Mouse (Mus musculus) cerebellum, adult (tissue): ENCODE data around the gene Dydc2.

Source experiments
- ATAC-seq: cut with Nextera tagmentation; 2 replicates; pipeline ENCODE4 v1.9.2; 2017; ENCODE audit warnings: mild to moderate bottlenecking, moderate library complexity, mixed read lengths; ENCODE audit not compliant: insufficient number of reproducible peaks, low FRiP score, low TSS enrichment

The Dydc2 gene

DNA sequence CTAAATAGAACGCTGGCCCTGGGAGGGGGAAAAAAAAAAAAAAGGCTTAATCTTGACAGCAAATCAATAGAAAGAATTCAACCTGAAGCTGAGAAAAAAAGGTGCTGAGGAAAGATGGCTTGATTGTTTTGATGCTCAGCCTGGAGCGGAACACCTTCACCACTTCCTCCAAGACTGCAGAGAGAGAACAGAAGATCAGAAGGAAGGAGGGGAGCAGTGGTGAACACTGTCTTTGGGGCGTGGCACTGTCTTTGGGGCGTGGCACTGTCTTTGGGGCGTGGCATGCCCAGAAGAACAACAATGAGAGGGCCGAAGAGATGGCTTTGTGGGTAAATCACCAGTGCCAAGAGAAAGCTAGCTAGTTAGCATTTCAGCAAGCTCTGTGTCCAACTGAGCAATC lies 18.5 kb downstream of the Dydc2 start:
- ATAC-seq, result no peak

- ATAC-seq, result no peak
Observed at GRCm38 (mm10) chr14:41047402-41047801, 21.6 kb downstream of the Dydc2 start.

GRCm38 (mm10) chr14:41035146-41035798 lies 33.7 kb downstream of the Dydc2 start:
- ATAC-seq, result peak; percentile 66

DNA sequence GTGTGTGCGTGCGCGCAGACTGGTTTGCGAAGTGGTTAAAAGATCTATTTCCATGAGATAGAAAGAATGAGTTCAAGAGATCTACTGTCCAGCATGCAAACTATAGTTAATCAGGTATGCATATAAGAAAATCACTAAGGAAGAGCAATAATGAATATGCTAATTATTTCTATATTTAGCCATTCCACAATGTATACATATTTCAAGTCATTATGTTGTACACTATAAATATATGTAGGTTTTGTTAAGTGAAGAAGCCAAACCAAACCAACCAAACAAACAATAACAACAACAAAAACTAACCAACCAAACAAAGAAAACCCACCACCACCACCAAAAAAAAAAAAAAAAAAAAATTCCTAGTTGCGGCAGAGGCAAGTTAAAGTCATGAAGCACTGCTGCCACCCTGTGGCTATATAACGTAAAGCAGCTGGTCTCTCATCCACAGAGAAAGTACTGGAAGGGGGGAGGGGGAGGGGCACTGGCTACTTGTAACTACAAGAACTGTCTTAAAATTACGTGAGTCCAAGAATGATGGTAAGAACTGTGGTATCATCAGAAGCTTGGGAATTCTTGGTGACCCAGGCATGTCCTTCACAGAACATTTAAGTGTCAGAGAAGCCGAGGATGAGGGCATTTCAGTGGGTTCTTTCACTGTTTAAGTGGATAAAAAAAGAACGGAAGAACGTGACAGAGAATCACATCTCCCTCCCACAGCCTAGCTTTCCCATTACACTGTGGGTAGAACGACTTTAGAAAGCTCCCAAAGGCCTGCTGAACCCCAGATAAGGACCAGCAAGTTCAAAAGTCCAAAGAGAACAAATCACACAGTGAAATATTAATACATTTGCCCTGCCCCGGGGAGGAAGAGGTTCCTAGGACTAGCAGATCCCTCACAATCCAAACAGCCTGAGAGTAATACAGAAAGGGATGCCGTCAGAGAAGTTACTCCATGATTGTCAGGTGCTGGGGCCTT lies 35.6 kb downstream of the Dydc2 start:
- peak; percentile 50; the same call in 1 of the 2 replicates for ATAC-seq

GRCm38 (mm10) chr14:41030989-41031513 lies 38.0 kb downstream of the Dydc2 start:
- ATAC-seq, result no peak

- no peak for ATAC-seq
Observed at GRCm38 (mm10) chr14:41029303-41029702, 39.7 kb downstream of the Dydc2 start.

- no peak for ATAC-seq
Observed at GRCm38 (mm10) chr14:41025594-41026284, 43.3 kb downstream of the Dydc2 start.

DNA sequence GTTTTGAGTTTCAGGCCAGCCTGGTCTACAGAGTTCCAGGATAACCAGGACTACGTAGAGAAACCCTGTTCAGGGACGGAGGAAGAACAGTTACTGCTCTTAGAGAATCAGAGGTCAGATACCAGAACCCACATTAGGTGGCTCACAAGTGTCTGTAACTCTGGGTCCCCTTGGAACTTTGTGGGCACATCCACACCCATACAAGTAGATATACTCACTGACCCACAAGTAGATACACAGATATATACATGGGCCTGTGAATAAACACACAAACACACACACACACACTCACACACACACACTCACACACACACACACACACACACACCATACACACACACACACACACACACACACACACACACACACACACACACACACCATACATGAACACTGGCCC lies 43.9 kb downstream of the Dydc2 start:
- ATAC-seq, result no peak

GRCm38 (mm10) chr14:41021246-41021645 lies 47.8 kb downstream of the Dydc2 start:
- ATAC-seq, result no peak

- no peak for ATAC-seq
Observed at GRCm38 (mm10) chr14:41017460-41017859, 51.5 kb downstream of the Dydc2 start.

DNA sequence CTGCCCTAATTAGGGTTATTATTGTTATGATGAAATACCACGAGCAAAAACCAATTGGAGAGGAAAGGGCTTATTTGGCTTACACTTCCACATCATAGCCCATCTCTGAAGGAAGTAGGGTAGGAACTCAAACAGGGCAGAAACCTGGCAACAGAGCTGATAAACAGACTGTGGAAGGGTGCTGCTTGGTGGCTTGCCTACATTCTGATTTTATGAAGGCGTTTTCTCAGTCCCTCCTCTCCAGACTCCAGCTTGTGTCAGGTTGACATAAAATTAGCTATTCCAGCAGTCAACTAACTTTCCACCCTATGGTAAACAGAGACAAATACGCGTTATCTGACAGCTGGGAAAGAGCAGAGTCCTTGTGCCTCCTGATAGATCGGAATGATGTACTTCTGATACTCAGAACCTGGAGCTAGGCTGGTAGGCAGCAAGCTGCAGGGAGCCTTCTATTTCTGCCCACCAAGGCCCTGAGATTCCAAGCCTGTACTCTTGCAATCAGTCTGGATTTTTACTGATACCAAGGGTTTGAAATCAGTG lies 54.2 kb downstream of the Dydc2 start:
- ATAC-seq, result no peak

DNA sequence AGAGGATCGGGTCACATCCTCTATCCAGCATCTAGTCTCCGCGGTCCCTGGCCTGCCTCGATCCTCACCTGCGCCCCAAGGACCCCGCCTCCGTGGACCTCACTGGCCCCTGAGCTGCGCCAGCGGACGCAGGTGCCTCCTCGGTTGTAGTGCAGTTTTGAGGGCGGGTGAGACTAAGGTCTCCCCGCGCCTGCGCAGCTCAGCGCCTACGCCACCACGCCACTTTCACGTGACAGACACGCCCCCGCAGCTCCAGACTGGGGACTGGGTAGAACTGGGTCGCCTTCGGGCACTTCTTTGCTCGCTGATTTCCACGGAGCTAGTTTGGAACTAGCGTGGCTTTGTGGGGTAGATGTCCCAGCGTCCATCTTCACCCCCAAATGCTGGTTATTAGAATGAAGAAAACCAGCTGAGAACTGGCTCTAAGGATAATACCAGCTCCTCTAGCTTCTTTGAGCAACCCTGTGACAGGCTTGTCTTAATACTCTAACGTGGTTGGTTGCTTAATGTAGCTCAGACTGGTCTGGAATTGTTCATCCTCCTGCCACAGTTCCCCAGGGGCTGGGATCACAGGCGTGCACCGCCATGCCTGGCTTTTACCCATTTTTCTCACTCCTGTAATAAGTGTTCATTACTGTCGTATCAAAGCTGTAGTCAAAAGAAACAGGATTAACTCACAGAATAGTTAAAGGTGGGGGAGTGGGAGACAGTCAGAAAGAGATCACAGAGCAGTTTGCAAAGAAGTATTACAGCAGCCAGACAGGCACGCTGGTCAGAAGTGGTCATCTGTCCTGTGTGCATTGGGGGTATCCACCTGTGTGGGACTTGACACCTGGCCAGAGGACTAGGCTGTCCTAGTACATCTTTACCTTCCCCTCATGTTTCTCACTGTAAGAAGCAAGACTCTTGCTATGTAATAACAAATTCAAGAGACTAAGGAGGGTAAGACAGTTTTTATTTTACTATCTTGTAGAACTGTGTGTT lies 55.1 kb downstream of the Dydc2 start, which contains the start of gene Fam213a:
Gene Fam213a, minus strand, starts transcription at position 159 of the 984 bp plus-strand sequence.
- ATAC-seq, result peak; percentile 93

DNA sequence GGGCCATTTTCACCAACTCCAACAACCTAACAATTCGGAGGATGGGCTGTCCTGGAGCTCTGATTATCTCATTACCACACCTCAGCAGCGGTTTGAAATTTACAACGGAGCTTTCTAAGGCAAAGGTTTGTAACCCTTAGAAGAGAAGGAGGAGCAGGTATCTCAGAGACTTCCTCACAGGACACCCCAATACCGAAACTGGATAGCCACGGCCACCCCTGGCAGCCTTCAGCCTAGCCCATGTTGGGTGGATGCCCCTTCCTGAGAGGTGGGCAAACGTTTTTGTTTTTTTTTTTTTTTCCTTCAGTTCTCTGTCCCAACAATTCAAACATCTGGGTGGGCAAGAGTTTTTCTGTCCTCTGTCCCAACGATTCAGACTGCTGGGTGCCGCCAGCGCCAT lies 55.9 kb downstream of the Dydc2 start:
- ATAC-seq, result no peak

DNA sequence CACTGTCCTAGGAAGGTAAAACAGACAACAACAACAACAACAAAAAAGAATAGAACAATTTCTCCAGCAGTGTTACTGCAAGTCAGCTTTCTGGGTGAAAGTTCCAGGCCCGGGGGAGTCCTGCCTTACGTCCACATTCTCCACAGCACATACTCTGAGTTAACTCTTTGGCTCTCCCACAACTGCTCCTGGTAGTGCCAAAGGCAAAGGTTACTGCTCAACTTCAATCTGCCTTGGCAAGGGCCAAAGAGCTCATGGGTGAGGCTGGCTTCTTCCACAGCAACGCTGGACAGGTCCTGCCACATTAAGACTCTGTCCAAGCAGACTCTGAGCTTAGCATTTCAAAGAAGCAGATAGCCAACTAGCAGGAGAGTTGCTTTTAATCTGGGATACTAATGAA lies 57.1 kb downstream of the Dydc2 start:
- no peak for ATAC-seq

DNA sequence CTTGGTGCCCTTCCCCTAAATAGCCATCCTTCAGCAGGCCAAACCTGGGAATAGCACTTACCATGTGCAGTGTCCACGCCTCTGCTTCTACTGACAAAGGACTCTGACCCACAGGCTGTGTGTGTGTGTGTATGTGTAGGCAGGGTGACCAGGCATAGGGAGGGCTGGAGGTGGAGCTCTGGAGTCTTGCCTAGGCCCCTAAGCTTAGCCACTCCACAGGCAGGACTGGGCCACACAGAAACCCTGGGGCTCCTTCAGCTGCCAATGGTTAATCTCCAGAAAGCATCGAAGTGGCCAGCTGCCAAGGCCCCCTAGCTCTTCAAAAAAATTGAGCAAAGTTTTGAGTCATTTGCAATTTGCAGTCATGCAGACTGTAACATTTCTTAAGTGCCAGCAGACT lies 60.9 kb downstream of the Dydc2 start:
- ATAC-seq, result no peak

DNA sequence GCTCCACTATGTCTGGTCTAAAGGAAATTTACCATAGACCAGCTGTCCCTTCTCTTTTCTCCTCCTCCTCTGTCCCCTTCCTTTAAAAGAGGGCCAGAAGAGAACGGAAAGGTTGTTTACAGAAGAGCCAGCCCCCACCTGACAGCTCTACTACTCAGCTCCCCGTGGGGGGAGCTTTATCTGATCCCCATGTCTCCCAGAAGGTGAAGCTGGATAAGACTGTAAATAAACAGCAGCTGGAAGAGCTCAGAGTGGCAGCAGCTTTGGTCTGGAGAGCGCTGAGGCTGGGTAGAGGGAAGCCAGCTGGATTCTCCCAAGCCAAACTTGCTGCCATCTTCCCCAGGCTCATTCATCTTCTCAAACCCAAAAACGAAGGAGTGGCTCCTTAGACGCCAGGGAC lies 61.4 kb downstream of the Dydc2 start:
- no peak for ATAC-seq

DNA sequence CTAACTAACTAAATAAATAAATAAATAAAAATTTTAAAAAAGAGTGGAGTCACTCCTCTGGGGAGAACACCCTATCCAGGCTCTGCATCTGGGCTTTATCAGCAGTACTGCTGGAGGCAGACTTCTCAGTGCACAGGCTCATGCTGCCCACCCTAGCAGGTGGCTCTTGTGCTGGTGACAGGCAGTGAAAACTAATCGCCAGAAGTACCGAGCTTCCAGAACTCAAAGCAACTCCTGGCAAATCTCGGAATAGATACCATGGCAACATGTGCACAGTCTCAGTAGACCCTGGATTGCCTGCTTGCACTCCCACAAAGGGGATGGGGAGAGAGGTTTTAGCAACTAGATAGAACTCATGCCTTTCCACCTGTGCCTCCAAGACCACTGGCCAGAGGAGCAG lies 62.1 kb downstream of the Dydc2 start:
- ATAC-seq, result no peak

GRCm38 (mm10) chr14:41006263-41006662 lies 62.7 kb downstream of the Dydc2 start:
- no peak for ATAC-seq

DNA sequence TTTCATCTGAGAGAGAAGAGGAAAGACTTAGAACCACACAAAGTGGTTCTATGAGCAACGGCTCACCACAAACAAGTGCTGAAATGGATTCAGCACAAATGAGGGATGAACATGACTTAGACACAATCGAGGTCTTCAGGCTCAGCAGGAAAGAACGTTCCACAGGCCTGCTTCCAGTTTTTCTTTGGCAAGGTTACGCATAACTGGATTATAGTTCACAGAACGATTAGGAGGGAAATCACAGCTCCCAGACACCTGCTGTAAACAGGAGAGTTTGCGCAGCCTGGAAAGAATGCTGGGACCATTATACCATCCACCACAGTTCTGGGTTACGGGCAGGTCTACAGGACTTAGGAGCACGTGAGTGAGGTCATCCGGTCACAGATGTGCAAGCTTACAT lies 63.3 kb downstream of the Dydc2 start:
- ATAC-seq, result no peak
